Mouse (Mus musculus): Measurements from ENCODE around the gene Fnip1.

The Fnip1 gene

DNA sequence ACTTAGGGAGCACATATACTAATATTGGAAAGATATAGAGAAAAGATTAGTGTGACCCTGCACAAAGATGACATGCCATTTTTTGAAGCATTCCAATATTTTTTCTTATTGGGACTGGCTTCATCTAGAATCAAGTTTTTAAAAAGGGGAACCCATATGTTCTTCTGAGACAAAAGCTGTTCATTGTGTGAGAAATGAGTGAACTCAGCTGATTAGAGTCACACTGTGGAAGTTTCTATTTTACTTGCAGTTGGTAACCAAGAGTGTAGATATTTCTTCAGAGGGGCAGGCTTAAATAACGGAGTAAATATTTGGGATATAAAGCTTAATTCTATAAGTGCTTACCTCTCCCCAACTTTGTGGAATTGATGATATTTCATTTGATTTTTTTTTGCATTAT, 20.2 kb downstream of the Fnip1 start:
- no peak for DNase-seq (ENCODE audit: low spot score)

DNA sequence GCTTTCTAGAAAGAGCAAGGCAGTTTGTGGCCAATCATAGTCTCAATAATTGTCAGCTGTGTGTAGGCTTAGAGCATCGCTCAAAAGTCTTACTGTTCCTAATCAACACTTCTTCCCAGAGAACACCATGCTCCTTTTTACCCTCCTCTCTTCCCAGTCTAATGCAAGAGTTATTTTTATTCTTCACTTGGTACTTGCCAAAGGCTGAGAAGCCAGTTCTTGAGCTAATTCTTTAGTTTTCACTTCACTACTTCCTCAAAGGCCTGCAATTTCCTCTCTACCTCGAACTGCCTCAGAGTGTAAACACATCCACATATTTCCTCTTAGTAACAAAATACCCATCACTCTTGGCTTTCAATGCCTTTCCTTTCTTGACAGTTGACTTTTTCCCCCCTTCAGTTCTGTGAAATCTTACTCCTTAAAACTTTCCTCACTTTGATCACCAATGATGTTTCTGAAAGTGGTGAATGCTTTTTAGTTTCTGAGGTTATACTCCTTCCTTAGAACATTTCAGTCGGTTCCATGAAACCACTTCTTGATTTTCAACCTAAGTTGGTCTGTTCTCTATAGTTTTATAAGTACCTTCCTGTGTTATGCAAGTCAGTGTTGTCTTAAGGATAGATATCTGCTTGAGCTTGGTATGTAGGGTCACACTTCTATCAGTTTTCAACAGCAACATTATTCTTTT, 26.7 kb downstream of the Fnip1 start:
- no peak for DNase-seq (ENCODE audit: low spot score)

DNA sequence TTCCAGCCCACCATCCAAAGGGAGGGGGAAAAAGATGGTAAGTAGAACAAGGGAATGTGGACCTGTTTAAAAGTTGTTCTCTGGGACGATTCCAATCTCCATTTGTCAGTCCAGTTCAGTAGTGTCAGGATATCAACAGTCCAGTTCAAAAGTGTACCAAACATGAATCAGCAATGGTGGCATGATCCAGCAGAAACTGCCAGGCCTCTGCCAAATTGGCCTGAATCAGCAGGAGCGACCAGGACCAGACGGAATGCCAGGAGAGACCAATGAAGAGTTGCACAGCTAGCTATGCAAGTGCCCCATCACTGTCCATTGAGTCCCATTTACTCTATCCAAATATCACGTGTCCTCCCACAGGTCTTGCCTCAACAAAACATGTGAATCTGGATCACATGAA, 34.2 kb downstream of the Fnip1 start:
- no peak for DNase-seq (ENCODE audit: low spot score)

DNA sequence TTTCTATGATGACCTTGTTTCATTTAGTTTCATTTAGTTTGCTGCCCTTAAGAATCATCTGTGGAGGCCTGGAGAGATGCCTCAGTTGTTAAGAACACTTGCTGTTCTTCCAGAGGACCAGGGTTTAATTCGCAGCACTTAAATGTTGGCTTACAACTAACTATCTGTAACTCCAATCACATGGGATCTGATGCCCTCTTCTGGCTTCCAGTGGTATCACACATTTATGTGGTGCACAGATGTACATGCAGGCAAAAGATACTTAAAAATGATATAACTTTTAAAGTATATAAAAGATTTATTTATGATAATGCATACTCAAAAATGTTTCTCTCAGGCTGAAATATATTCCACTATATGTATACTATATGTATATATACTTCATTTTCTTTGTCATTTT, 40.4 kb downstream of the Fnip1 start:
- no peak for DNase-seq (ENCODE audit: low spot score)

DNA sequence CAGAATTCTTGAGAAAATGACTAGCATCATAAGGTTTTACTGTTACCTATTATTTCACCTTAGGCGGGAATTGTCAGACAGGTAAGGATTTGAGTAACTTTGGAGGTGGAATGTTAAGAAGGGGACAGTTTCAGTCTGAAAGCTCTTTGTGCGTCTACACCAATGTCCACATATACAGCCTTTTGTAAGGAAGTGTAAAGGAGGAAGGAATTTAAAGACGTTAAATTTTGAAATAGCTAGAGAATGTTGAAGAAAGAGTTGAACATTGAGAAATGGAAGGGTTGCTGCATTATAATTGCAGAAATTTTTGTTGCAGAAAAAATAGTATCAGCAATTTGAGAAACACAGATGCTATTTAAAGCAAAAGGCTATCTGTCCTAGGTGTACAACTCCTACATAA, 48.0 kb downstream of the Fnip1 start:
- DNase-seq (ENCODE audit: low spot score): no peak

DNA sequence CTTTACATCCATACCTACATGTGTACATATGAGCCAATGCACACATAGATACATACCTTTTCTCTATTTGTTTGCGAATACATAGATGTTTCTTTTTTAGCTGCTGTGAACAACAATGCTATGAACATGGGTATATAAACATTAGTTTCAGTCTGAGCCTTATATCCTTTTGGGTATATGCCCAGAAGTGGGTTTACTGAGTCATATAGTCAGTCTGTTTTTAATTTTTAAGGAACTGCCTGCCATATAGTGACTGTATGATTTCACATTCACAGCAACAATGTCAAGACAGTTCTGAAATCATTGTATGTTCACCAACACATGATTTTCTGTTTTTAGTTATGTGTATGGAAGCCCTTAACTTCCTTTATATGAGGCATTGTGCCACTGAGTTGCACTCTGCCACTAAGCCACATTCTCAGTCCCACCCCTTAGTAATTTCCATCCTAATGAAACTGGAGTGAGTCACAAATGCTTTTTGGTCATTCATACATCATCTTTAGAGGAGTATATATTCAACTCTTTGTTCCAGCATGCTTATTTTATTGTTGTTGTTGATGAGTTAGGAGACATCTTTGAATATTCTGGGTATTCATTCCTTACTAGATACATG, 54.1 kb downstream of the Fnip1 start:
- no peak for DNase-seq (ENCODE audit: low spot score)

DNA sequence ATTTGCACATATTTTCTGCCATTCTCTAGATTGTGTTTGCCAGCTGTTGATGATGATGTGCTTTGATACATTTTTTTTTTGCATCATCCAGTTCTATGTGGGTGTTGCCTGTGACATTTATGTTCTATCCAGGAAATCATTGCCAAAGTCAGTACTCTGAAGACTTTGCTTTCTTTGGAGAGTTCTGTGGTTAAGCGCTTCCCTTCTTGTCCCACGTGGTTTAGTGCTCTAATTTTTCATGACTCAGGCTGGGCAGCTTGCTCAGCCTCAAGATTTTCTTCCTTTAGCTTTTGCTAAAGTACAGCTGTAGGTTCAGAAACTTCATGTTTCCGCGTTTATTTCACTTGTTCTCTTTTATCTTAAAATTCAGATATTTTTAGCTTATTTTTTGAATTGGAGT, 54.6 kb downstream of the Fnip1 start:
- no peak for DNase-seq (ENCODE audit: low spot score)

DNA sequence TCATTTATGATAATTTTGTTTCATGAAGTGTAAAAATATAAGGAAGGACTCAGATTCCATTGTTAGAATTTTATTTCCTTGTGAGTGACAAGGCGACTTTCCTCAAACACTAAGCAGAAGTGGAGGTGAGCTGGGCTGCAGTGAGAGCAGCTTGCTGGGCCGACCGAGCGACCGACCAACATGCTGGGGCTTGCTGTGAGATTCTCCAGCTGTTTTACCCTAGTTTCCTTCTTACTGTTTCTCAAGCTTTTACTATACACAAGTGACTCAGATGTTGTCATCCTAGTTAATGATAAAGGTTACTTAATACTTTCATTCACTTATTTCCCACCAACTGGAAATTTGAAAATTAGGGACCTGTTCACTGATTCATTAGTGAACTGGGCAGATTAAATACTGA, 61.8 kb downstream of the Fnip1 start:
- no peak for DNase-seq (ENCODE audit: low spot score)

DNA sequence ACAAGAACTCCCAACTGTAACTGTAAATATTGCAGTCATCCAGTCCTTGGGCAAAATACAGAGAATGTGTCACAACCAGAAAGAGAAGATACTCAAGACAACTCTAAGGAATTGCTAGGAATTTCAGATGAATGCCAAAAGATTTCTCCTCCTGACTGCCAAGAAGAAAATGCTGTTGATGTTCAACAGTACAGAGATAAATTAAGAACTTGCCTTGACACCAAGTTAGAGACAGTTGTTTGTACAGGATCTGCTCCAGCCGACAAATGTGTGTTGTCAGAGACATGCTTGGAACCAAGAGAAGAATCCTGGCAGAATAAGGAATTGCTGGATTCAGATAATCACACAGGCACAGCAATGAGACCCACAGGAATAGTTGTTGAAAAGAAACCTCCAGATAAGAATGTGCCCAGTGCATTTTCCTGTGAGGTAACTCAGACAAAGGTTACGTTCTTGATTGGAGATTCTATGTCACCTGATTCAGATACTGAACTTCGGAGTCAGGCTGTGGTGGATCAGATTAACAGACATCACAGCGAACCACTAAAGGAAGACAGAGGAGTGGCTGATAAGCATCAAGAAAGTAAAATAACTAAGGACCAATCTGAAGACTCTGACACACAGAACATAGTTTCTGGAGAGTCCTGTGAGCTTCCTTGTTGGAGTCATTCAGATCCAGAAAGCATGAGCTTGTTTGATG, 64.7 kb downstream of the Fnip1 start:
- DNase-seq (ENCODE audit: low spot score): no peak

DNA sequence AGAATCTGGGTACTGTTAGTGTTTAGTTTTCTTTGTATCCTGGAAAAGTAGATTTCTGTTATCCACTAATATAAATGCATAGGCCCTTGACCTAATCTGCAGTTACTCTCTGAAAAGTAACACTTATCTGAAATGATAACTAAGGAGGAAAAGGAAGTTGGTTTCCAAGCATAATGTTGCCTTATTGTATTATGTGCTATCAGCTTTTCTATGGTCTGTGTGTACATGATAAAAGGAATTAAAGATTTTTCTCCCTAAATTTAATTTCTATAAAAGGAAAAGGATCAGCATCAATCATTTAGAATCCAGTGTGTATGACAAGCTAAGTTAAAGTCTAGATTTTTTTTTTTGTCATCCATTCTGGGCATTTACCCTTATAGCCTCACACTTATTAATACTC, 75.6 kb downstream of the Fnip1 start:
- DNase-seq (ENCODE audit: low spot score): no peak

DNA sequence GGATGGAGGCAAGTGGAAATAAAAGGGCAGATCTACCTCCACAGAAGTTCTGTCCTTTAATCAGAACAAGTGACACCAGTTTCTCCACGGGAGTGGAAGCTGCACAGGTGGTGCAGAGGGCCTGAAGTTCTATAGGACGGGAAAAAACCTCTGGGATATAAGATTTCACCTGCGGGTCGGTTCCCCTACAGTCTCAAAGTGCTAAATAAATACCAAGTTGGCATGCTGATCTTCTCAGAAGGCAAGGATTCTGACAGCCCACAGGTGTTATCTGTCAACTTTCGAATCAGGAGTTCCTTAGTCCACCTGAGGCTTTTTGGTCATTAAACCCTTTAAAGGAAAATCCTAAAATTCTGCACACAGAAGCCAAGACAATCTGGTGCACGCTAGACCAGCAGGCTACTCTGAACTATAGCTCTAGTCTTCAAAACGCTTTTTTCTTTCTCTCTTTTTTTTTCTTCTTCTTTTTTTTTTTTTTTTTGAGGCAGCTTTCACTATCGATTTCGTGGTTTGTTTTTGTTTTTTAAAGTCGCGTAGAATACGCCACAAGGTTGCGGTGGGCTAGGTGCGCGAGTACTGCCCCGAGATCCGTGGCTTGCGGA, 84.0 kb downstream of the Fnip1 start:
- DNase-seq (ENCODE audit: low spot score): no peak

DNA sequence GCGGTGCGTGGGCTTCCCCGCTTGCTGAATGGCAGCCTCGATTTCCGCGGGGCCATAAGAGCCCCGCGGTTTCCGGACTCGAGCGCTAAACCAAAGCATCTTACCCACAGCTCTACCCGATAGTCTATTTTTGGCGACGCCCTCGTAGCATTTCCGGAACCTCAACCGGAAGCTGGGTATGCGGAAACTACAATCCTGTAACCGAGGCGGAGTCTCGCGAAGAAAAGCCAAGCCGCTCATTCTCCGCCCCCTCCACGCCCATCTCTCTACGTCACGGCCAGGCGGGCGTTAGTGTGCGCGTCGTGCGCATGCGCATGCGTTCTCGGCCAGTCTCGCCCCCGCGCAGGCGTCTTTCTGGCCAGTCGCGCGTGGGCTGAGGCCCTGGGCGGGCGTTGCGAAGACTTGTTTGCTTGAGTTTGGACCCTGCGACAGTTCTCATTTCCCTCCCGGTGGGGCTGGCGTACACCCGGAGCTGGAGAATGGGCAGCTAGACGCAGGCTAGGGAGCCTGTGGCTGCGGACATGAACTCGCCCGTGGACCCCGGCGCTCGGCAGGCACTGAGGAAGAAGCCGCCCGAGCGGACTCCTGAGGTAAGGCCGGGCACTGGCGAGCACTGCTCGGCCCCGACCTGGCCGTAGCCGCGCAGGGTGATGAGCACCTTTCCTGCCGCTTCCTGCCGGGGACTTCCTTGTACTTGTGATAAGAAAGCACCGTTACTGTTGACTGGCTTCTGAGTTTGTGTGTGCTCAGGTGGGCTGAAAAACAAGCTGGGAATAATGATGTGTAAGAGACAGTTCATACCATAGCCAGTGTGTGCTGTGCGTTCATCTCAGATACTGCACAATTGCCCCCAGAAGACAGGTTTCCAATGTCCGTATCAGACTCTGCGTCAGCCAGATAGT, 84.8 kb downstream of the Fnip1 start, which contains the start of gene Rapgef6:
Gene Rapgef6 (plus strand): TSS at position 319 of the 902 bp plus-strand sequence.
- DNase-seq (ENCODE audit: low spot score): peak; percentile 100

DNA sequence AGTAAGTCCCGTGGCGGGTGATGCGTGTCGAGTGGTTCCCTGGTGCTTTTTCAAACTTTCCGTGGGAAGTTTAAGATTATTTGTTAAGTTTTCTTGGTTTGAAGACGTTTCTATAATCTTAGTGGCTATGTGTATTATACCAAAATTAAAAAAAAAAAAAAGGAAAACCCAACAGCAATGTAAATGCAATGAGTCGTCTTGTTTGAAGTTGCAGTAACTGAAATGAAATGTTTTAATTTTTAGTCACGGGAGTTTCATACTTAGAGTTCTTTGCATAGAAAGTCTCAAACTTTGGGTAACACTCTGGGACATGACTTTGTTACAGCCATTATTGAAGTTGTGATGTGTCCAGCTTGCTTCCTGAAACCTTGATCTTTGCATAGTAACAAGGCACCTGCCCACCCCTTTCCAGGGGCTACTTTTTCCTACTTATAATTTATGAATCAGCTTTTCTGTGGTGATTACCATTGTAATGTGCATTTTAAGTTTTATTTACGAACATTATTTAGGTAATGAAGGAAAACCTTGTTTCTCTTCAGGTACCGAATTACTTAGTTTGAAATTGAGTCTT, 85.5 kb downstream of the Fnip1 start:
- DNase-seq (ENCODE audit: low spot score): no peak

DNA sequence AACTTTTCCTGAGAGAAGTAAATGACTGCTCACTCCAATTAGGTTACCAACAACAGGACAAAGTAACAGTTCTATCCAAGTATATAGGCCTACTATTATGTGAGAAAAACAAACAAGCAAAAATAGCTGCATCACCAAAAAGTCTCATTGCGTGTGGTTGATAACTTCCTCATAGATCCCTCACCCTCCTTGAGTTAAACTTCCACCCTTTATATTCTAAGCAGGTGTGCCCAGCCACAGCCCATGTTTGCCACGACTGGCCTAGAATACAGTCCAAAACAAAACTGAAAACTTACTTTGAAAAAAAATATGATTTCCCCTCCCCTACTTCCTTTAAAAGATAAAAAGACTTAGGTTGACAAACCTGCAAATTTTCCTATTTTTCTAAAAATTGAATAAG, 90.0 kb downstream of the Fnip1 start:
- DNase-seq (ENCODE audit: low spot score): no peak

DNA sequence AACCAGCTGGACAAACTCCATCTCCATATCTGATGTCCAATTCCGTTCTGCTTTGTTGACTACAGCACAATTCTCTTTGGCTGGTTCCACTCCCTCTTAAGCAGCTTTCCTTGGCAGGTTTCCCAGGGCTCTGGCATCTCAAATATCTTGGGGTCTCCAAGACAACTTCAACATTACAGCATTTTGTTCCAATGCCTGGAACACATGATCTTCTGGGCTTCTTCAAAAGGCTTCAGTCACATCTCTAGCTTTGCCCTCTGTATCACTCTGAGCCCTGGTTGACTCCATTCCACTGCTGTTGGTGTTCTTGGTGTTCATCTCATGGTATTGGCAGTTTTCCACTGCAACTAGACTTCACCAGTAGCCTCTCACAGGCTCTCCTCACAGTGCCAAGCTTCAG, 92.4 kb downstream of the Fnip1 start:
- DNase-seq (ENCODE audit: low spot score): no peak

DNA sequence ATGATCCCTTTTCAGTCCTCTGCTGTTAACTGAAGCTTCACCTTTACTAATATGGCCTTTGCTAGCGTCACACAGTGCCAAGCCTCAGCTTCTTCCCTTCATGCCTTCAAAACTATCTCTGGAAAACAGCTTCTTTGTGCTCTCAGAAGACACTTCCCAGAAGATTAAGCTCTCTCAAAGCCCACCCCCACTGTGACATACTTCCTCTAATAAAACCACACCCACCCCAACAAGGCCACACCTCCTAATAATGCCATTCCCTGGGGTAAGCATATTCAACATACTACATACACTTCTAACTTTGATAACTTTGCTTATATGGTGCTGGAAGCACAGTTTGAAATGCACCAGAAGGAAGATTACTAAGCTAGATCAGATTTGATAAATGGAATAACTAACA, 92.9 kb downstream of the Fnip1 start:
- DNase-seq (ENCODE audit: low spot score): no peak

DNA sequence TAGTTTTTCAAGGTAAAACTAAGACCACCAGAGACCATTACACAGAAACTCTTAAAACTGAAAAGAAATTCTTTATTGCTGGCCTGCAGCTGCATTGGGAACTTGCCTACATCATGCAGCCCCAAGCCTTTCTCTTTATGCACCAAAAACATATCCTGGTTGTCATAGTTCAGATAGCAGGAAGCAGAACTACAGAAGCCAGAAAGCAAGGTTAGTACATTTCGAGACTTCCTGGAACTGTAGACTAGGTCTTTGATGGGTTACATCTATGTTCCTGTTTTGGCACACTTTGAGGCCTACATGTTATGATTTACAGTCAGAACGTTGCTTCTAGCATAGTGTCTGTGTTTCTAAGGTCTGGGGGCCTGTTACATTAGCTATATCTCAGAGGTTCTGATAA, 95.8 kb downstream of the Fnip1 start:
- DNase-seq (ENCODE audit: low spot score): no peak

DNA sequence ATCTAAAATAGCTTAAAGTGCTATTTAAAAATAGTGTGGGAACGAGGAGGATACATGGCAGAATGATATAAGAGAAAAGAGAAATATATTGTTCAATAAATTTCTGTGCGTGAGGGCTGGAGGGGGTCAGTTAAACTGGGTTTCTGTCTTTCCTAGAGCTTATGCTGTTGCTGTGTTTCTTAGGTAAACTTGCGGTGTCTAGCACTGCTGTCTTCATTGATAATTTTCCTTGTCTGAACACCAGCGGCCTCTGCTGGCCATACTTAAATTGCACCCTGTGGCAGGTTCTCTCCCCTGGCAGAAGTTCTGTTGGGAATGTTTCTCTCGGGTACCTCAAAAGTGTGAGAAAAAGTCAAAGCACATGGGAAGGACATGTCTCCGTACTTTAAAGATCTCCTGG, 96.9 kb downstream of the Fnip1 start:
- DNase-seq (ENCODE audit: low spot score): peak; percentile 72

DNA sequence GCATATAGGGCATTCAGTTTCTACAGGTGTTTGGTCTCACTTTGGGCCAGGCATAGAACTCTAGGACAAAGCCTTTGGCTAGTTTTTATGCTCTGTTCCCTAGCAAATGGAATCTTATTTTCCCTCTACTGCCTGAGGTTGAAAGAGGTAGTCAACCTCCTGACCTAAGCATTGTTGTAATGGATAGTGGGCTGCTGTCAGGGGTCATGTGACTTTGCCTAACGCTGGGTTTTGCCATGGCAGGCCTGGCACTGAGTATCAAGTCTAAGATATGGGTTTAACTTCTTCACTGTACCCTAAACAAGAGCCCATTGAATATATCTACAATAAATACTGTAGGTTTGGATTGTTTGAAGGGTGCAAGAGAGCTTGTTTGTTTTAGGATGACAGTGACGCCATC, 101.0 kb downstream of the Fnip1 start:
- no peak for DNase-seq (ENCODE audit: low spot score)

DNA sequence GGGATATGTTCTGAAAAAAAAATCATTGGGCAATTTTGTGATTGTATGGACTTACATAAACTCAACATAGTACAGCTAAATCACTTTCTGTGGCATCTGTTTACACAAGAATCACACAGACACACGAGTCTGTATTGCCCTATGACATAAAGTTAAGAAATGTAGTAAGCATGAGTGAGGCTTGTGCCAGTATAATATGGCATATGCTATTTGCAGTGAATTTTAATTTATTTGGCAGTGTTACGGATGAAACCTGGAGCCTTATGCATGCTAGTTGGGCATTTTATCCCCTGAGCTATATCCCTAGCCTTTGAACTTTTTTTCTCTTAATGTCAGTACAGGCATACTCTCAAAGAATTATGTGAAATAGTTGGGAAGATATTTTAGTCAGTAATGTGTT, 101.5 kb downstream of the Fnip1 start:
- no peak for DNase-seq (ENCODE audit: low spot score)

DNA sequence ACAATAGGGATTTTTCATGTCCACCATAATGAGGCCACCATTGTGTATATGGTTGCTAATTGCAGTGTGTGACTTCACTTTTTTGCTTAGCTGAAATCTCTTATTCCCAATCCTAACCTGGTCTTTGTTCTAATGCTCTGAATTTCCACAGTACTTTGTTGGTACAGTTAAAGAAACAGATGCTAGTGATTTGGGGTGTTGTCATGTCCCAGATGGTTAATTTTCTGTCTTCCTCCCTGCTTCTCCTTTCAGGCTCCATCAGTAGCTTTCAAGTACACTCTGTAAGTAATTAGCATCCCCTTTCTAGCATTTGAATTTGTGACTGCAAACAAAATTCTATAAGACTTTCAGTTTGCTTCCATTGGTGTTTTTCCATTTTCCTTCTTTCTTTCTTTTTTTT, 102.3 kb downstream of the Fnip1 start:
- DNase-seq (ENCODE audit: low spot score): no peak

DNA sequence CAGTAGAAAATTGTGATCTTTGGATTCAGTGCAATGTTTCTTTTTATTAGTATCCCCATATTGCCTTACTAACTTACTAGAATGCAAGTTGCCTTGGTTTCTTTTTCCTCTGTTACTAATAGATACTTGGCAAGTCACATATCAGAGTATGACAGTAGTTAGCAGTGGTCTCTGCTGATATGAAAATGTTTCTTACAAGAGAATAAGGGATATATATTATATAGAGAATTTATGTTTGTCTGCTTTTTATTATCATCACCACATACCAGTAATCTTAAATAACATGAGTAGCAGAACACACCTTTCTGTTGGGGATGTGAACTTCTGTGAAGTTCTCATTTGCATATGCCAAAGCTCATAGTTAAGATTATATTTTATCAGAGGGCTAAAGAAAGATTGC, 104.4 kb downstream of the Fnip1 start:
- no peak for DNase-seq (ENCODE audit: low spot score)
